Mouse (Mus musculus) heart, postnatal 0 days (tissue): ENCODE data around the gene Mapk1.

Experiments used
- CTCF ChIP-seq: IDR thresholded peaks from 2 replicates; pipeline ENCODE4 v1.5.1; 2016; ENCODE audit warnings: antibody characterized with exemption, control low read depth, low read depth
- EP300 ChIP-seq: IDR thresholded peaks from 2 replicates; pipeline ENCODE4 v1.6.1; 2016; ENCODE audit warnings: antibody characterized with exemption, low read depth

GRCm38 (mm10) chr16:16978765-16979164 lies 4.4 kb upstream of the Mapk1 start:
- TF ChIP-seq CTCF = no peak
- no peak for TF ChIP-seq EP300
